Mouse (Mus musculus) heart, postnatal 14 days (tissue): ENCODE measurements at regions not wholly inside any gene's neighbourhood (a gene's known extent, or its start where the extent isn't known, plus 50 kb on each side); places are given as distances from the start of the nearest gene placed in this dataset.

Experiments used
- DNase-seq, 2 experiments: peaks; one replicate each; pipeline ENCODE4 v3.0.0; 2021 to 2022
- intact Hi-C: fragments of 180-260 bp; cut with DNase I; formaldehyde crosslinking; loops from one replicate; pipeline ENCODE4 v1.15.1; 2025

GRCm38 (mm10) chr7:70029311-70029710 lies 337.2 kb downstream of the Nr2f2 start:
- intact Hi-C loops = no loop called here
- DNase-seq = no peak

GRCm38 (mm10) chr7:70025527-70025926 lies 341.0 kb downstream of the Nr2f2 start:
- intact Hi-C loops = no loop called here
- DNase-seq = no peak

GRCm38 (mm10) chr7:70016611-70017010 lies 349.9 kb downstream of the Nr2f2 start:
- intact Hi-C loops = no loop called here
- DNase-seq = no peak

- intact Hi-C loops = no loop called here
Observed at GRCm38 (mm10) chr7:70003200-70003986, 363.1 kb downstream of the Nr2f2 start.

GRCm38 (mm10) chr7:69998756-69999155 lies 367.8 kb downstream of the Nr2f2 start:
- DNase-seq = no peak
- intact Hi-C loops = no loop called here

More at GRCm38 (mm10) chr7:70003200-70003986, 363.1 kb downstream of the Nr2f2 start:
- DNase-seq = no peak

GRCm38 (mm10) chr7:69994540-69995303 lies 371.8 kb downstream of the Nr2f2 start:
- intact Hi-C loops = no loop called here
- no peak for DNase-seq

- no peak for DNase-seq
- intact Hi-C loops = no loop called here
Observed at GRCm38 (mm10) chr7:69992383-69993327, 373.9 kb downstream of the Nr2f2 start.

- intact Hi-C loops = no loop called here
- no peak for DNase-seq
Observed at GRCm38 (mm10) chr7:69991982-69992381, 374.6 kb downstream of the Nr2f2 start.

GRCm38 (mm10) chr7:69988704-69989103 lies 377.8 kb downstream of the Nr2f2 start:
- DNase-seq = no peak
- intact Hi-C loops = no loop called here

GRCm38 (mm10) chr7:69981301-69981700 lies 385.2 kb downstream of the Nr2f2 start:
- intact Hi-C loops = no loop called here
- DNase-seq = no peak

- DNase-seq = no peak
- intact Hi-C loops = no loop called here
Observed at GRCm38 (mm10) chr7:69976369-69976768, 390.2 kb downstream of the Nr2f2 start.

GRCm38 (mm10) chr7:69964002-69964401 lies 402.5 kb downstream of the Nr2f2 start:
- intact Hi-C loops = no loop called here
- DNase-seq = no peak

- intact Hi-C loops = no loop called here
- DNase-seq = no peak
Observed at GRCm38 (mm10) chr7:69950221-69950670, 416.3 kb downstream of the Nr2f2 start.

- no peak for DNase-seq
- intact Hi-C loops = no loop called here
Observed at GRCm38 (mm10) chr7:69949647-69950121, 416.9 kb downstream of the Nr2f2 start.

- DNase-seq = no peak
- intact Hi-C loops = no loop called here
Observed at GRCm38 (mm10) chr7:69946396-69946795, 420.1 kb downstream of the Nr2f2 start.

- no peak for DNase-seq
- intact Hi-C loops = no loop called here
Observed at GRCm38 (mm10) chr7:69941881-69942280, 424.7 kb downstream of the Nr2f2 start.

GRCm38 (mm10) chr7:69925261-69925660 lies 441.3 kb downstream of the Nr2f2 start:
- intact Hi-C loops = no loop called here
- DNase-seq = no peak

- no peak for DNase-seq
- intact Hi-C loops = no loop called here
Observed at GRCm38 (mm10) chr7:69924551-69924950, 442.0 kb downstream of the Nr2f2 start.

- intact Hi-C loops = no loop called here
- DNase-seq = no peak
Observed at GRCm38 (mm10) chr7:69911760-69912159, 454.8 kb downstream of the Nr2f2 start.

- intact Hi-C loops = no loop called here
- DNase-seq = no peak
Observed at GRCm38 (mm10) chr7:69890503-69891061, 476.0 kb downstream of the Nr2f2 start.
